Mouse (Mus musculus) heart, adult 18-20 months (tissue): ENCODE data around the gene Taf12. TPM values are rescaled to one million over a fixed set of nuclear protein-coding genes. Genes with fewer than 3 reads are reported as not detected.

Experiments used
- DNase-seq, 2 experiments: peaks; one replicate each; pipeline ENCODE4 v3.0.0; 2021 to 2022; ENCODE audit warnings: mixed read lengths in 1 of 2
- long read RNA-seq, 2 experiments: library from polyadenylated mRNA; stranded (forward); transcript quantifications; one replicate each; pipeline ENCODE4 v2.0.0; 2021
- total RNA-seq, 2 experiments: library from RNA; stranded (reverse); gene quantifications; 2 replicates each; pipeline ENCODE4 v1.2.3; 2021

The Taf12 gene
- 10 to 100 TPM; 31.7 to 32.9 TPM for total RNA-seq
- long read RNA-seq, experiment 1, transcript Taf12-201 (6 exons, 3,787 nt) = major isoform, 19 of 42 reads
- long read RNA-seq, experiment 1, transcript Taf12-202 (7 exons, 777 nt) = major isoform, 19 of 42 reads
- long read RNA-seq, experiment 1, partial matches to known transcripts = 0 of 42 reads
- long read RNA-seq, experiment 1, other reads (novel, unspliced or antisense) = 4 of 42 reads
- long read RNA-seq, experiment 2, transcript Taf12-201 (6 exons, 3,787 nt) = minor isoform, 8 of 20 reads
- long read RNA-seq, experiment 2, transcript Taf12-202 (7 exons, 777 nt) = major isoform, 11 of 20 reads
- long read RNA-seq, experiment 2, partial matches to known transcripts = 0 of 20 reads
- long read RNA-seq, experiment 2, other reads (novel, unspliced or antisense) = 1 of 20 reads

GRCm38 (mm10) chr4:132274156-132274862, at the start of gene Taf12:
Gene Taf12 (plus strand): TSS chr4:132274375.
- peak; percentile 93 to 95 for DNase-seq

- no peak for DNase-seq
Observed at GRCm38 (mm10) chr4:132230422-132230821, 43.8 kb upstream of the Taf12 start.

GRCm38 (mm10) chr4:132234710-132235109, 39.5 kb upstream of the Taf12 start:
- no peak for DNase-seq

- no peak for DNase-seq
Observed at GRCm38 (mm10) chr4:132238356-132238755, 35.8 kb upstream of the Taf12 start.

- no peak for DNase-seq
Observed at GRCm38 (mm10) chr4:132240367-132240766, 33.8 kb upstream of the Taf12 start.

GRCm38 (mm10) chr4:132241208-132241607, 33.0 kb upstream of the Taf12 start:
- no peak for DNase-seq

- DNase-seq = no peak
Observed at GRCm38 (mm10) chr4:132245643-132246042, 28.5 kb upstream of the Taf12 start.

- peak in 1 of 2 experiments; percentile 49 for DNase-seq
Observed at GRCm38 (mm10) chr4:132247451-132247997, 26.7 kb upstream of the Taf12 start.

- no peak for DNase-seq
Observed at GRCm38 (mm10) chr4:132251596-132251995, 22.6 kb upstream of the Taf12 start.

GRCm38 (mm10) chr4:132253128-132253527, 21.0 kb upstream of the Taf12 start:
- no peak for DNase-seq

- DNase-seq = no peak
Observed at GRCm38 (mm10) chr4:132253622-132254021, 20.6 kb upstream of the Taf12 start.

- no peak for DNase-seq
Observed at GRCm38 (mm10) chr4:132254986-132255385, 19.2 kb upstream of the Taf12 start.

- DNase-seq = no peak
Observed at GRCm38 (mm10) chr4:132256384-132256783, 17.8 kb upstream of the Taf12 start.

GRCm38 (mm10) chr4:132259248-132259647, 14.9 kb upstream of the Taf12 start:
- peak in 1 of 2 experiments; percentile 34 for DNase-seq

- DNase-seq = peak; percentile 56 to 65
Observed at GRCm38 (mm10) chr4:132260404-132261379, 13.5 kb upstream of the Taf12 start.

GRCm38 (mm10) chr4:132261514-132262357, 12.4 kb upstream of the Taf12 start, which contains the start of gene Gmeb1:
Gene Gmeb1 (minus strand): TSS chr4:132261602.
- peak; percentile 85 for DNase-seq

- DNase-seq = no peak
Observed at GRCm38 (mm10) chr4:132262358-132262616, 11.9 kb upstream of the Taf12 start.

- DNase-seq = no peak
Observed at GRCm38 (mm10) chr4:132263313-132263712, 10.9 kb upstream of the Taf12 start.

GRCm38 (mm10) chr4:132266835-132267349, 7.3 kb upstream of the Taf12 start:
- DNase-seq = no peak

- DNase-seq = no peak
Observed at GRCm38 (mm10) chr4:132268871-132269739, 5.1 kb upstream of the Taf12 start.
